Mouse (Mus musculus): ENCODE measurements around the gene Tshr. TPM values are rescaled to one million over a fixed set of nuclear protein-coding genes. Genes with fewer than 3 reads are reported as not detected.

The Tshr gene
- polyA plus RNA-seq, 1 experiment from 2014 or later, result 0.43 TPM

DNA sequence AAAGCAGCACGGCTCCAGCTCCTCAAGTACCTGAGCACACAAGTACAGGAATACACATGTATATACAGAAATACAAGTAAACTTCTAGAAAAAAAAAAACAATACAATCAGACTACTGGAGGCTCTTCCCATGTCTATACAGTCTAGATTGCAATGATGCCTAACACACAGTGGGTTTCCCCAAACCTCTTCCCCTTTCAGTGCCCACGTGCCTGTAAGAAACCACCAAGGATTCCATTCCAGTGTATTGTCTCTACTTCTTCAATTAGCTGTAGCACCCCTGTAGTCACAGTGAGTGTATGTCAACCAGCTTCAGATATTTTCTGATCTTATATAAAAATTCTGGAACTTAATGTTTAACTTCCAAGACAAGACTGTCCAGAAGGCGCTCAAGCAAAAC, 207.8 kb downstream of the Tshr start:
- H3K27ac ChIP-seq (ENCODE audit: low read depth, low read length), result no peak overlapping the region
- H3K9ac ChIP-seq (ENCODE audit: low read depth, low read length), result no peak overlapping the region
- no peaks in the 10 kb centered on the region for H3K9me3 ChIP-seq (replicated peaks; ENCODE audit: control insufficient read depth, low read length)
- peaks cover 9% of the 10 kb centered on the region for H3K4me1 ChIP-seq (ENCODE audit: control insufficient read depth, insufficient read depth, low read length)
- no peak overlapping the region for H3K4me3 ChIP-seq (ENCODE audit: low read depth, low read length)
- no peak overlapping the region for H3K4me2 ChIP-seq
- no peaks in the 10 kb centered on the region for H3K27me3 ChIP-seq (ENCODE audit: control insufficient read depth, insufficient read depth, low read length)
- no peak for ATAC-seq (replicated peaks; ENCODE audit: insufficient number of reproducible peaks, low FRiP score, low TSS enrichment)
- no peaks in the 10 kb centered on the region for H3K36me3 ChIP-seq (ENCODE audit: control insufficient read depth, insufficient read depth, low read length)
- WGBS (ENCODE audit: insufficient replicate concordance), result 94% methylated on average over 3 of the region's 3 CpGs

Other genes with a start within 250 kb of the Tshr start
- 6.1 and 7.4 TPM in 2 replicates for gene Cep128, start 154 bp upstream of the Tshr start, polyA plus RNA-seq (2014; fragmentation: Nextera tagmentation; extraction: Ambion mirVana)
- gene Gtf2a1, start 205.9 kb downstream of the Tshr start, polyA plus RNA-seq (2014; fragmentation: Nextera tagmentation; extraction: Ambion mirVana), result 26.4 and 32.0 TPM in 2 replicates